Mouse (Mus musculus): ENCODE data around the gene Nelfcd. TPM values are rescaled to one million over a fixed set of nuclear protein-coding genes. Genes with fewer than 3 reads are reported as not detected.

Gene Nelfcd
- polyA plus RNA-seq, 1 experiment from 2014 or later = 108 TPM

DNA sequence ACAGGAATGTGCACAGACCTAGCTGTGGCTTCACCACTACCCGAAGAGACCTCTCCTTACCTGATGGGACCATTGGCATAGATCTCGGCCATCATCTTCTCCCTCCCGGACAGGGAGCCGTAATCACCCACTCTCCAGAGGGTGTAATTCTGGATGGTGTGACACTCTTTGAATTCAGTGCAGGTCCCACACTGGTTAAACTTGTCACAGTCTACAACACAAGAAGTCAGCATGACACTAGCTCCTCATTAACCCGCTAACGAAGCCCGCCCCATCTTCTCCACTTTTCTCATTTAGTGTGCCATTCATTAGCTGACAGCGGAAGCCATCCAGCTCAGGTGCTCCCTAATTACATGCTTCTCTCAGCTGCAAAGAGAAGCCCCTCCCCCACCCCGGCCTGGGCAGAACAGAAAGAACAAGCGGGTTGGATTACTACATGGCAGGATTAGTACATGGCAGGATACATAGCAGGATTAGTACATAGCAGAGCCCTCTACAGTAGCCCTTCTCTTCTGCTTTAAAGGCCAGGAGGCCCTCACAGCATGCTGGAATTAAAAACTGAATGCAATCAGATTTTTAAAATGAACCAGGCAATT lies 13.5 kb downstream of the Nelfcd start:
- H3K27ac ChIP-seq (ENCODE audit: low read length) = no peak overlapping the region
- no peak overlapping the region for H3K9ac ChIP-seq (ENCODE audit: low read depth, low read length)
- WGBS = 72% methylated on average over 10 of the region's 10 CpGs
- H3K36me3 ChIP-seq (ENCODE audit: control insufficient read depth, insufficient read depth, low read length) = peaks cover 19% of the 10 kb centered on the region
- no peaks in the 10 kb centered on the region for H3K9me3 ChIP-seq (replicated peaks; ENCODE audit: control insufficient read depth, low read length, poor library complexity, severe bottlenecking)
- no peaks in the 10 kb centered on the region for H3K27me3 ChIP-seq (ENCODE audit: control insufficient read depth, insufficient read depth, low read depth, low read length)
- no peak overlapping the region for H3K4me2 ChIP-seq (ENCODE audit: low read length)
- ATAC-seq = no peak
- no peak overlapping the region for H3K4me3 ChIP-seq (ENCODE audit: low read depth, low read length)
- no peaks in the 10 kb centered on the region for H3K4me1 ChIP-seq (ENCODE audit: control insufficient read depth, insufficient read depth, low read length)

DNA sequence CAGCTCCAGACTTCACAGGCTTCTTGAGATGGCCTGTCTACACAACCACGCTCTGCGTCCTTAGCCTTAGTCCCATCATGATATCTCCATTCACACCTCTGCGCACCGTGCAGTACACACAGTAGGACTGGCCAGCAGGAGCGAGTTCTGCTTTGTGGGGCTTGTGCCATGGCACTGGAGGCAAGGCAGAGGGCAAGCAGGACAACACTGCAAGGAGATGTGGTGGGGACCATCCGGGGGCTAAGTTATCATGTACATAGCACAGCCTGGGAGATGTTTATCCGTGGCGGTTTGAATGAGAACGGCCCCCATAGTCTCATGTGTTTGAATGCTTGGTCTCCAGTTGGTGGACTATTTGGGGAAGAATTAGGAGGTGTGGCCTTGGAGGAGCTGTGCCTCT lies 19.3 kb downstream of the Nelfcd start:
- no peaks in the 10 kb centered on the region for H3K9me3 ChIP-seq (replicated peaks; ENCODE audit: control insufficient read depth, low read length, poor library complexity, severe bottlenecking)
- no peak overlapping the region for H3K9ac ChIP-seq (ENCODE audit: low read depth, low read length)
- no peak overlapping the region for H3K27ac ChIP-seq (ENCODE audit: low read length)
- no peak for ATAC-seq
- no peak overlapping the region for H3K4me2 ChIP-seq (ENCODE audit: low read length)
- no peaks in the 10 kb centered on the region for H3K36me3 ChIP-seq (ENCODE audit: control insufficient read depth, insufficient read depth, low read length)
- peaks cover 8% of the 10 kb centered on the region; the same call in 1 of the 2 replicates for H3K4me1 ChIP-seq (ENCODE audit: control insufficient read depth, insufficient read depth, low read length)
- WGBS = 95% methylated on average over 9 of the region's 9 CpGs
- H3K27me3 ChIP-seq (ENCODE audit: control insufficient read depth, insufficient read depth, low read depth, low read length) = no peaks in the 10 kb centered on the region
- H3K4me3 ChIP-seq (ENCODE audit: low read depth, low read length) = no peak overlapping the region

DNA sequence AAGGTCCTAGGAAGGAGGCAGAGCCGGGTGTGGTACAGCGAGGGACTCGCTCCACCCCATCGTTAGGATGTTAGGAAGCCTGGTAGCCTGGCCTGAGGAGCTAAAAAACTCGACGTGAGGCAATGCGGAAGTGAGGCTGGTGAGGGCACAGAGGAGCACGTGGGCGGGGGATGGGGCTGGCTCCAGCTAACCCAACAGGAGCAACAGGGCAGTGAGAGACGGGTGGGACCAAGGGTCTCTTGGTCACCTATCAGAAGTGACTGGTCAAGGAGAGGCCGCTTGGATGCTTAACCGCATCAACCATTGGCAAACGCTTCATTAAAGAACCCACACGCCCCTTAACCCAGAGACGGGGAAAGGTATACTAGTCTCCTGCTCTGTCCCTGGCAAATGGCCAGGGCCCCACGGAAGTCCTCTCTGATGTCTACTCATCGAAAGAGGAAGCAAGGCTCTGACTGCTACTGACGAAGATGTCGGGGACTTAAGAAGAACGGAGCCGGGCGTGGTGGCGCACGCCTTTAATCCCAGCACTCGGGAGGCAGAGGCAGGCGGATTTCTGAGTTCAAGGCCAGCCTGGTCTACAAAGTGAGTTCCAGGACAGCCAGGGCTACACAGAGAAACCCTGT lies 20.6 kb downstream of the Nelfcd start:
- ATAC-seq = no peak
- Histone ChIP-seq H3K27ac (ENCODE audit: low read length) (no peak overlapping the region), H3K4me2 (ENCODE audit: low read length) (no peak overlapping the region), H3K9ac (ENCODE audit: low read depth, low read length) (no peak overlapping the region), H3K27me3 (ENCODE audit: control insufficient read depth, insufficient read depth, low read depth, low read length) (no peaks in the 10 kb centered on the region), H3K9me3 (replicated peaks; ENCODE audit: control insufficient read depth, low read length, poor library complexity, severe bottlenecking) (no peaks in the 10 kb centered on the region), H3K36me3 (ENCODE audit: control insufficient read depth, insufficient read depth, low read length) (no peaks in the 10 kb centered on the region), H3K4me3 (ENCODE audit: low read depth, low read length) (no peak overlapping the region), H3K4me1 (ENCODE audit: control insufficient read depth, insufficient read depth, low read length) (peaks cover 8% of the 10 kb centered on the region; the same call in 1 of the 2 replicates)
- 92% methylated on average over 26 of the region's 26 CpGs for WGBS

DNA sequence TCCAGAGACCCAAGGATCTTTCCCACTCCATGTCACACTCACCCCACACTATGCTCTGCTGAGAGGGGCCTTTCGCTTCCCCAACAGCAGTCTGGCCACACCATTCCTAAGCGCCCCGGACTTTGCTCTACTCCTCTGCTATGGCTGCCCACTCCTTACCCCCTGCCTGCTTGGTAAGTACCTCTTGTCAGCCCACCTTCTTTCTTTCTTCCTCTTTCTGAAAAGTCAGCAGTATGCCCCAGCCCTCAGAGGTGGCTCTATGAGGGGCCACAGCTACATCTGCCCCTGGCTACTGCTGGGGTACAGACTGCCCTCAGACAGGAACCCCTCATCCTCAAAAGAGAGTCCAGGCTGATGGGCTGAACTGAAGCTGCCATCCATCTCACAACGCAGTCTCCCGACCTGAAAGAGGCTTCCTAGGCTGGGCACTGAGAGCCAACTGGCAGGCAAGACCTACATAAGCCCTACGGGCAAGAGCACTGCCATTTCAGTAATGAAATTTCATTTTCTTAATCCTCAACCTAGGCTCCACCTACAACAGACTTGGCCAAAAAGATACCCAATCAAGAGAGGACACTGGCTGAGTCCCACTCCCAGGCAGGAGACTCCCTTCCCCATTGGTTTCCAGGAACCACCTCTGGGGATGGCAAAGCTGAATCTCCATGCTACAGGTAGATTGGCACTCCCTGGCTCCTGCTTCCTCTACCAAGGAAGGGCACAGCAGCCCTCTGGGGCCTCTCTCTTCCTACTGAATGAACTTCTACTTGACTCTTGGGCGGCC lies 21.5 kb downstream of the Nelfcd start:
- H3K4me1 ChIP-seq (ENCODE audit: control insufficient read depth, insufficient read depth, low read length) = peaks cover 8% of the 10 kb centered on the region; the same call in 1 of the 2 replicates
- WGBS = 98% methylated on average over 7 of the region's 7 CpGs
- no peaks in the 10 kb centered on the region for H3K9me3 ChIP-seq (replicated peaks; ENCODE audit: control insufficient read depth, low read length, poor library complexity, severe bottlenecking)
- H3K9ac ChIP-seq (ENCODE audit: low read depth, low read length) = no peak overlapping the region
- no peaks in the 10 kb centered on the region for H3K27me3 ChIP-seq (ENCODE audit: control insufficient read depth, insufficient read depth, low read depth, low read length)
- no peak overlapping the region for H3K27ac ChIP-seq (ENCODE audit: low read length)
- H3K4me2 ChIP-seq (ENCODE audit: low read length) = no peak overlapping the region
- H3K4me3 ChIP-seq (ENCODE audit: low read depth, low read length) = no peak overlapping the region
- ATAC-seq = no peak
- H3K36me3 ChIP-seq (ENCODE audit: control insufficient read depth, insufficient read depth, low read length) = no peaks in the 10 kb centered on the region

DNA sequence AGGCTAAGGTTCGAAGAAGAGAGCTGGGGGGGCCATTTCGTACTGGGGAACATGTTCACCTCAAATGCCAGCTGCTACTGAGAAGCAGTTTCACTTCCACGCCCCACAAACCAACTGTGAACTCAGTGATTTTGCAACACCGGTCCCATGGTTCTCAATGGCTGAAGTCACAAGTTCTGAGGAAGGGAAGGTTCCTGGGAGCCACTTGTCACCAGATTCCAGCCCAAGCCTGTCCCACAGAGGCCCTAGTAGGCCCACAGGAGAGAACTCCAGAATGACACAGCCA lies 22.0 kb downstream of the Nelfcd start:
- Histone ChIP-seq H3K36me3 (ENCODE audit: control insufficient read depth, insufficient read depth, low read length) (no peaks in the 10 kb centered on the region), H3K9ac (ENCODE audit: low read depth, low read length) (no peak overlapping the region), H3K9me3 (replicated peaks; ENCODE audit: control insufficient read depth, low read length, poor library complexity, severe bottlenecking) (no peaks in the 10 kb centered on the region), H3K4me2 (ENCODE audit: low read length) (no peak overlapping the region), H3K27me3 (ENCODE audit: control insufficient read depth, insufficient read depth, low read depth, low read length) (no peaks in the 10 kb centered on the region), H3K27ac (ENCODE audit: low read length) (no peak overlapping the region), H3K4me1 (ENCODE audit: control insufficient read depth, insufficient read depth, low read length) (peaks cover 8% of the 10 kb centered on the region; the same call in 1 of the 2 replicates), H3K4me3 (ENCODE audit: low read depth, low read length) (no peak overlapping the region)
- ATAC-seq = no peak
- WGBS = 97% methylated on average over 4 of the region's 4 CpGs

DNA sequence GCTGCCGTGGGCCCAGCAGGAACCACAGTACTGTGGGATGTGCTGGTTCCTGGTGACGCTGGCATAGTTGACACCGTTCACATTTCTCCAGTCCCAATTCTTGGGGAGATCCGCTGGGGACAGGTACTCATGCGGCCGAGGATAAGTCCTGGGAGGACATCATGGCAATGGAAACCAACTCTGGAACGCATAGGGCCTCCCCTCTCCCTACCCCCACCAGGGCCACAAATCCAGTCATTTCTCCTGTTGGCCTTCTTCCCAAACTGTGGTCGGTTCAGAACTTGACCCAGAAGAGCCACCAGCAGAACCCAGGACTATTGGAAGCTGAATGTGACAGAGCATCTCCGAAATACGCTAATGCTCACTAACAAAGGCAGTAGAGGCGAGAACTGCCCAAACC lies 22.6 kb downstream of the Nelfcd start:
- H3K4me1 ChIP-seq (ENCODE audit: control insufficient read depth, insufficient read depth, low read length) = peaks cover 8% of the 10 kb centered on the region; the same call in 1 of the 2 replicates
- peak overlapping the region; percentile 87 for H3K4me2 ChIP-seq (ENCODE audit: low read length)
- no peak for ATAC-seq
- no peaks in the 10 kb centered on the region for H3K27me3 ChIP-seq (ENCODE audit: control insufficient read depth, insufficient read depth, low read depth, low read length)
- no peaks in the 10 kb centered on the region for H3K36me3 ChIP-seq (ENCODE audit: control insufficient read depth, insufficient read depth, low read length)
- peak overlapping the region; percentile 72; the same call in 1 of the 2 replicates for H3K9ac ChIP-seq (ENCODE audit: low read depth, low read length)
- WGBS = 68% methylated on average over 11 of the region's 11 CpGs
- peak overlapping the region; percentile 52 for H3K4me3 ChIP-seq (ENCODE audit: low read depth, low read length)
- H3K27ac ChIP-seq (ENCODE audit: low read length) = no peak overlapping the region
- H3K9me3 ChIP-seq (replicated peaks; ENCODE audit: control insufficient read depth, low read length, poor library complexity, severe bottlenecking) = no peaks in the 10 kb centered on the region

DNA sequence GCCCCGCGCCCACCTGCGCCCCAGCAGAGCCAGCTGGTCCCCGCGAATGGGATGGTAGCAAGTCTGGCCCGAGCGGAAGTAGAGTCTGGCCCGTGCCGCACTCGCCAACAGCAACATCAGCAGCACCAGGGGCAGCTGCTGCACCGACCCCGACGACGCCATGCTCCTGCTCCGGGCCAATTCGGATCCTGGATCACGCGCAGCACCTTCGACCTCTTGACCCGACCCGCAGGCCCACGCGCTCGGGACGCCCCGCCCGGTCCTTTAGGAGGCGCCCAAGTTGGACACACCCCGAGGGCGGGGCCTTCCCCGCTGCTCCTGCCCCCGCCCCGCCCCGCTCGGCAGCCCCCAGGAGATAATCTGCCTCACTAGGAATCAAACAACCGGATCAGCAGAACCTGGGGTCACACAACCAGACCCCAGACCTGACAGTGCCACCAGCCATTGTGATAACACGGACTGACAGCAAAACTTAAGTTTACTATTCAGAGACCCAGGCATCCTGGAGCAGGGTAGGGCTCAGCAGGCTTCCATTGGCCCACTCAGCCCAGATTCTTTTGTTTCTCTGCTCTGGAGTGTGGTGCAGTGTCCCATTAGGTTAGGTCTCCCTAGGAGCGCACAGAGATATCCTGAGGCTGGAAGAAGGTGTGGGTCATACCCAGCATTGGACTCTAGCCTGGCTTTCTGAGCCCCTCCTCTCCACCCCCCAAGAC lies 23.3 kb downstream of the Nelfcd start, which contains the start of gene Ctsz:
Gene Ctsz (minus strand): TSS at position 303 of the 713 bp plus-strand sequence.
- H3K9ac ChIP-seq (ENCODE audit: low read depth, low read length) = peak within 1 kb of the TSS; percentile 72
- H3K9me3 ChIP-seq (replicated peaks; ENCODE audit: control insufficient read depth, low read length, poor library complexity, severe bottlenecking) = no peaks in the 10 kb centered on the region
- H3K4me1 ChIP-seq (ENCODE audit: control insufficient read depth, insufficient read depth, low read length) = peaks cover 8% of the 10 kb centered on the region; the same call in 1 of the 2 replicates
- H3K4me2 ChIP-seq (ENCODE audit: low read length) = peak within 1 kb of the TSS; percentile 87
- peak; percentile 77 for ATAC-seq
- H3K36me3 ChIP-seq (ENCODE audit: control insufficient read depth, insufficient read depth, low read length) = no peaks in the 10 kb centered on the region
- H3K27me3 ChIP-seq (ENCODE audit: control insufficient read depth, insufficient read depth, low read depth, low read length) = no peaks in the 10 kb centered on the region
- under 1% methylated on average over 36 of the region's 38 CpGs for WGBS
- no peak within 1 kb of the TSS for H3K27ac ChIP-seq (ENCODE audit: low read length)
- peak within 1 kb of the TSS; percentile 52 for H3K4me3 ChIP-seq (ENCODE audit: low read depth, low read length)

DNA sequence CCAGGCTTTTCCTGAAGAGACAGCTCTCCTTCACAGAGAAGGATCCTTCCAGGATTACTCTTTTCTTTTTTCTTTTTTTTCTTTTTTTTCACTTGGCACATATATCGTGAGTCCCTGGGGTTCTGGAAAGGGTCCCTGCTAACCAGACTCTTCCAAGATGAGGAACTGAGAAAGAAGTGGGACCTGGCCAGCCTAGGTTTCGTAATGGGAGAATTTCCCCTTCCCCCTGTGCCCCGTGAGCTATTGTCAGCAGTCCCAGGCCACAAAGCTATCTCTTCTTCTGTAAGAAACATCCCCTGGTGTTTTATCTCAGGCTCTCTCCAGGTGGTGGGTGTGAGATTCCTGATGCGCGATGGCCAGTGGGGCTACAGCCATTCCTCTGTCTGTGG lies 23.8 kb downstream of the Nelfcd start:
- H3K27me3 ChIP-seq (ENCODE audit: control insufficient read depth, insufficient read depth, low read depth, low read length) = no peaks in the 10 kb centered on the region
- H3K4me1 ChIP-seq (ENCODE audit: control insufficient read depth, insufficient read depth, low read length) = peaks cover 8% of the 10 kb centered on the region; the same call in 1 of the 2 replicates
- no peak for ATAC-seq
- WGBS = 53% methylated on average over 5 of the region's 5 CpGs
- no peaks in the 10 kb centered on the region for H3K36me3 ChIP-seq (ENCODE audit: control insufficient read depth, insufficient read depth, low read length)
- H3K4me2 ChIP-seq (ENCODE audit: low read length) = peak overlapping the region; percentile 87; the same call in 1 of the 2 replicates
- H3K27ac ChIP-seq (ENCODE audit: low read length) = no peak overlapping the region
- no peak overlapping the region for H3K9ac ChIP-seq (ENCODE audit: low read depth, low read length)
- H3K9me3 ChIP-seq (replicated peaks; ENCODE audit: control insufficient read depth, low read length, poor library complexity, severe bottlenecking) = no peaks in the 10 kb centered on the region
- H3K4me3 ChIP-seq (ENCODE audit: low read depth, low read length) = no peak overlapping the region
